Mouse (Mus musculus) liver, embryonic 13.5 days (tissue): ENCODE data around the gene Col4a6. TPM values are rescaled to one million over a fixed set of nuclear protein-coding genes. Genes with fewer than 3 reads are reported as not detected.
A peak's percentile ranks its signal among the peaks of the same experiment; 100 is the strongest.

Experiments
- ATAC-seq: fragments of 200-750 bp; cut with Nextera tagmentation; 2 replicates; pipeline ENCODE4 v1.8.0; 2017; ENCODE audit warnings: low read depth, mild to moderate bottlenecking, moderate number of reproducible peaks, moderate library complexity
- DNase-seq: peaks from one replicate; pipeline ENCODE4 v3.0.0; 2022
- H3K27ac ChIP-seq: fragments of 300-500 bp; sonication (generic); 2 replicates; pipeline ENCODE4 v1.5.1; 2015; ENCODE audit warnings: moderate library complexity, mild to moderate bottlenecking, inconsistent platforms
- H3K27me3 ChIP-seq: fragments of 300-500 bp; sonication (generic); 2 replicates; pipeline ENCODE4 v1.6.1; 2015; ENCODE audit warnings: mild to moderate bottlenecking, inconsistent platforms
- H3K36me3 ChIP-seq: fragments of 300-500 bp; sonication (generic); 2 replicates; pipeline ENCODE4 v1.6.1; 2015; ENCODE audit warnings: mild to moderate bottlenecking, inconsistent platforms
- H3K4me1 ChIP-seq: fragments of 300-500 bp; sonication (generic); replicated peaks from 2 replicates; pipeline ENCODE4 v1.6.1; 2015; ENCODE audit warnings: inconsistent platforms
- H3K4me2 ChIP-seq: fragments of 300-500 bp; sonication (generic); 2 replicates; pipeline ENCODE4 v1.6.1; 2015; ENCODE audit warnings: inconsistent platforms, mild to moderate bottlenecking, moderate library complexity
- H3K4me3 ChIP-seq: fragments of 300-500 bp; sonication (generic); replicated peaks from 2 replicates; pipeline ENCODE4 v1.5.1; 2015; ENCODE audit warnings: mild to moderate bottlenecking, inconsistent platforms
- H3K9ac ChIP-seq: fragments of 300-500 bp; sonication (generic); 2 replicates; pipeline ENCODE4 v1.6.1; 2015; ENCODE audit warnings: mild to moderate bottlenecking, inconsistent platforms
- H3K9me3 ChIP-seq: fragments of 300-500 bp; sonication (generic); replicated peaks from 2 replicates; pipeline ENCODE4 v1.6.1; 2016; ENCODE audit warnings: inconsistent platforms
- WGBS: fragments of 180-500 bp; shearing (Covaris S2); methylation state at CpG from one replicate; pipeline ENCODE4 v1.1.7; 2015; ENCODE audit not compliant: insufficient replicate concordance; 5-methylcytosine and 5-hydroxymethylcytosine counted together
- polyA plus RNA-seq: library from polyadenylated mRNA; unstranded; fragments of >200 nt; fragmentation: Nextera tagmentation; extraction: Ambion mirVana; gene quantifications from 2 replicates; pipeline ENCODE4 v1.2.1, GENCODE M21; 2015

Gene Col4a6
- 0.20 TPM in 2 replicates for polyA plus RNA-seq

- DNase-seq (no peak), ATAC-seq (no peak)
- Histone ChIP-seq H3K9ac (no peak within 1 kb of the TSS), H3K4me2 (peak within 1 kb of the TSS; percentile 53), H3K4me1 (no peaks in the 10 kb centered on the region), H3K27ac (no peak within 1 kb of the TSS), H3K9me3 (no peaks in the 10 kb centered on the region), H3K36me3 (no peaks in the 10 kb centered on the region), H3K4me3 (peak within 1 kb of the TSS; percentile 16; the same call in 1 of the 2 replicates), H3K27me3 (peaks cover 12% of the 10 kb centered on the region)
- 21% methylated on average over 16 of the region's 16 CpGs for WGBS
Measured at GRCm38 (mm10) chrX:141473470-141474302, at the start of gene Col4a6. Gene Col4a6 (minus strand): TSS chrX:141474076.

- ATAC-seq (no peak), DNase-seq (no peak)
- Histone ChIP-seq H3K4me1 (no peaks in the 10 kb centered on the region), H3K27ac (no peak overlapping the region), H3K4me2 (no peak overlapping the region), H3K36me3 (no peaks in the 10 kb centered on the region), H3K9me3 (no peaks in the 10 kb centered on the region), H3K4me3 (no peak overlapping the region), H3K9ac (no peak overlapping the region), H3K27me3 (no peaks in the 10 kb centered on the region)
- WGBS, result 63% methylated on average over 1 of the region's 1 CpGs
Measured at GRCm38 (mm10) chrX:141503125-141503524, 29.2 kb upstream of the Col4a6 start.

GRCm38 (mm10) chrX:141494545-141494944 is 20.7 kb upstream of the Col4a6 start:
- Histone ChIP-seq H3K36me3 (no peaks in the 10 kb centered on the region), H3K4me1 (no peaks in the 10 kb centered on the region), H3K27ac (no peak overlapping the region), H3K9ac (no peak overlapping the region), H3K4me3 (no peak overlapping the region), H3K4me2 (no peak overlapping the region), H3K9me3 (no peaks in the 10 kb centered on the region), H3K27me3 (no peaks in the 10 kb centered on the region)
- WGBS, result 48% methylated on average over 4 of the region's 4 CpGs
- DNase-seq (no peak), ATAC-seq (no peak)

GRCm38 (mm10) chrX:141475566-141476327 is 1.9 kb upstream of the Col4a6 start:
- H3K9ac ChIP-seq, result no peak overlapping the region
- ATAC-seq, result no peak; the same call in 1 of the 2 replicates
- no peak overlapping the region for H3K27ac ChIP-seq

GRCm38 (mm10) chrX:141475110-141475509 is 1.2 kb upstream of the Col4a6 start, which contains the start of gene Col4a5:
Gene Col4a5 (plus strand): TSS chrX:141475385.
- Histone ChIP-seq H3K27me3 (peaks cover 12% of the 10 kb centered on the region), H3K4me2 (peak within 1 kb of the TSS; percentile 53), H3K4me1 (no peaks in the 10 kb centered on the region), H3K9ac (no peak within 1 kb of the TSS), H3K9me3 (no peaks in the 10 kb centered on the region), H3K4me3 (peak within 1 kb of the TSS; percentile 46), H3K27ac (no peak within 1 kb of the TSS), H3K36me3 (no peaks in the 10 kb centered on the region)
- DNase-seq (peak; percentile 6), ATAC-seq (0 out of 2 replicates have a peak, but pooled peaks have one; percentile 47)
- 15% methylated on average over 12 of the region's 13 CpGs for WGBS

More at GRCm38 (mm10) chrX:141475566-141476327, 1.9 kb upstream of the Col4a6 start:
- H3K4me2 ChIP-seq, result peak overlapping the region; percentile 53
- no peaks in the 10 kb centered on the region for H3K4me1 ChIP-seq
- H3K36me3 ChIP-seq, result no peaks in the 10 kb centered on the region
- peaks cover 12% of the 10 kb centered on the region for H3K27me3 ChIP-seq
- no peak for DNase-seq
- no peaks in the 10 kb centered on the region for H3K9me3 ChIP-seq
- peak overlapping the region; percentile 46 for H3K4me3 ChIP-seq
- WGBS, result 18% methylated on average over 14 of the region's 14 CpGs

GRCm38 (mm10) chrX:141447936-141448335 is 25.9 kb downstream of the Col4a6 start:
- peaks cover 5% of the 10 kb centered on the region; the same call in 1 of the 2 replicates for H3K27me3 ChIP-seq
- 63% methylated on average over 1 of the region's 1 CpGs for WGBS
- no peaks in the 10 kb centered on the region for H3K4me1 ChIP-seq
- H3K36me3 ChIP-seq, result no peaks in the 10 kb centered on the region
- no peak overlapping the region for H3K4me3 ChIP-seq
- no peak overlapping the region for H3K27ac ChIP-seq
- DNase-seq (no peak), ATAC-seq (no peak)
- no peaks in the 10 kb centered on the region for H3K9me3 ChIP-seq
- no peak overlapping the region for H3K9ac ChIP-seq
- H3K4me2 ChIP-seq, result no peak overlapping the region

- Histone ChIP-seq H3K27me3 (no peaks in the 10 kb centered on the region), H3K4me2 (no peak overlapping the region), H3K4me3 (no peak overlapping the region), H3K36me3 (no peaks in the 10 kb centered on the region), H3K27ac (no peak overlapping the region), H3K4me1 (no peaks in the 10 kb centered on the region), H3K9ac (no peak overlapping the region), H3K9me3 (no peaks in the 10 kb centered on the region)
- no peak for DNase-seq
- 46% methylated on average over 2 of the region's 2 CpGs for WGBS
- no peak for ATAC-seq
Measured at GRCm38 (mm10) chrX:141439423-141439822, 34.5 kb downstream of the Col4a6 start.

- Histone ChIP-seq H3K9ac (no peak overlapping the region), H3K9me3 (no peaks in the 10 kb centered on the region), H3K36me3 (no peaks in the 10 kb centered on the region), H3K4me2 (no peak overlapping the region), H3K4me1 (no peaks in the 10 kb centered on the region), H3K27me3 (no peaks in the 10 kb centered on the region), H3K4me3 (no peak overlapping the region), H3K27ac (no peak overlapping the region)
- WGBS, result 64% methylated on average over 6 of the region's 6 CpGs
- DNase-seq, result no peak
- no peak for ATAC-seq
Measured at GRCm38 (mm10) chrX:141436780-141437179, 37.1 kb downstream of the Col4a6 start.

GRCm38 (mm10) chrX:141415318-141415717 is 58.6 kb downstream of the Col4a6 start:
- H3K9ac ChIP-seq, result no peak overlapping the region
- no peak overlapping the region for H3K27ac ChIP-seq
- no peaks in the 10 kb centered on the region for H3K9me3 ChIP-seq
- 54% methylated on average over 2 of the region's 2 CpGs for WGBS
- no peak overlapping the region for H3K4me2 ChIP-seq
- H3K27me3 ChIP-seq, result no peaks in the 10 kb centered on the region
- no peaks in the 10 kb centered on the region for H3K4me1 ChIP-seq
- DNase-seq (no peak), ATAC-seq (no peak)
- no peak overlapping the region for H3K4me3 ChIP-seq
- no peaks in the 10 kb centered on the region for H3K36me3 ChIP-seq

GRCm38 (mm10) chrX:141396243-141396642 is 77.6 kb downstream of the Col4a6 start:
- H3K27me3 ChIP-seq, result no peaks in the 10 kb centered on the region
- 49% methylated on average over 3 of the region's 3 CpGs for WGBS
- no peak for DNase-seq
- no peak overlapping the region for H3K4me2 ChIP-seq
- no peak for ATAC-seq
- no peak overlapping the region for H3K9ac ChIP-seq
- no peak overlapping the region for H3K27ac ChIP-seq
- H3K9me3 ChIP-seq, result no peaks in the 10 kb centered on the region
- no peak overlapping the region for H3K4me3 ChIP-seq
- no peaks in the 10 kb centered on the region for H3K36me3 ChIP-seq
- no peaks in the 10 kb centered on the region for H3K4me1 ChIP-seq

- no peaks in the 10 kb centered on the region; the same call in 1 of the 2 replicates for H3K27me3 ChIP-seq
- no peak overlapping the region for H3K27ac ChIP-seq
- 55% methylated on average over 3 of the region's 3 CpGs for whole genome bisulfite sequencing
- H3K36me3 ChIP-seq, result no peaks in the 10 kb centered on the region
- DNase-seq, result no peak
- H3K9me3 ChIP-seq, result no peaks in the 10 kb centered on the region
- H3K4me3 ChIP-seq, result no peak overlapping the region
- no peak overlapping the region for H3K4me2 ChIP-seq
- no peak overlapping the region for H3K9ac ChIP-seq
- ATAC-seq, result no peak
- no peaks in the 10 kb centered on the region for H3K4me1 ChIP-seq
Measured at GRCm38 (mm10) chrX:141385399-141386105, 88.3 kb downstream of the Col4a6 start.
